Mouse (Mus musculus) forelimb bud, embryonic 11.5 days (tissue): ENCODE results near the gene Ablim1.
A peak's percentile ranks its signal among the peaks of the same experiment; 100 is the strongest.

ENCODE experiments used
- DNase-seq: peaks from one replicate; pipeline ENCODE4 v3.0.0-alpha.2; 2012; ENCODE audit warnings: low read depth, low spot score

The Ablim1 gene

DNA sequence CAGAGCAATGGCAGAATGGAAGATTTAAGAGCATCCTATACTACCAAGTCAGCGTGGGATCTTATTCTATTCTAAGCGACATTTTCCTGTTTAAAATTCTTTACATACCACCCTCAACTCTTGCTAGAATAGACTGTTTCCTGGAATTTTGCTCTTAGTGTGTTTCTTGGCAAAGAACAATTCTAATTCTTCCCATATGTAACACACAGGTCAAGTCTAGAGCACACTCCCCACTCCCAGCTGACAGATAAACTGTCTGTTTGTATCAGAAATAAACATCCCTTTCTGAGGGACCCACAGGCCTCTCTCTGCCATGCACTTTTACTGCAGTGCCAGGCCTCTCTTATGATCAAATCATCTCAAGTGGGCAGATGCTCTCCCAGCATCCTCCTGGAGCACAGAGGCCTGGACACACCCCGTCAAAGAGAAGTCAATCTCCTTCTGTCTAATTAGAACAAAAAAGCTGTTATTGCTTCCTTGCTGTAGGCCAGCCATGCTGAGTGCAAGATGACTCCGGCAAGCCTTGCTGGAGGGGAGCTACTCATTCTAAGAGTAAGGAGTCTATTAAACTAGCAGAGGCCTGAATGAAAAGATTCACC, 211.3 kb downstream of the Ablim1 start:
- DNase-seq, result no peak

DNA sequence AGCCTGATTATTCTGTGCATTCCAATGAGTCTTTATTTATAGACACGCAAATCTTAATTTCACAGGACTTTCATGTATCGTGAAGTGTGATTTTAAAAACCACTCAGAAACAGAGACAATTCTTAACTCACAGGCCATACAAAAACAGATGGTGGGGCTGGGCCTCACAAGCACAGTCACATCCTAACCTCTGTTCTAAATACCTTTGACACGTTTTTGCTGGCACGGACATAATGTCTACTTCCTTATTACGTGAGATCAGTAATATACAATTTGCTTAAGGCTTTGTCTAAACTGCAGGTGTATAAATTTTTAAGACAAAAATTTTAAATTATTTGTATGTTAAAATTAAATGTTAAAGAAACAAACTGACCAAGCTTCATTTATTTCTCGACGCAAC, 212.7 kb downstream of the Ablim1 start:
- DNase-seq, result no peak

DNA sequence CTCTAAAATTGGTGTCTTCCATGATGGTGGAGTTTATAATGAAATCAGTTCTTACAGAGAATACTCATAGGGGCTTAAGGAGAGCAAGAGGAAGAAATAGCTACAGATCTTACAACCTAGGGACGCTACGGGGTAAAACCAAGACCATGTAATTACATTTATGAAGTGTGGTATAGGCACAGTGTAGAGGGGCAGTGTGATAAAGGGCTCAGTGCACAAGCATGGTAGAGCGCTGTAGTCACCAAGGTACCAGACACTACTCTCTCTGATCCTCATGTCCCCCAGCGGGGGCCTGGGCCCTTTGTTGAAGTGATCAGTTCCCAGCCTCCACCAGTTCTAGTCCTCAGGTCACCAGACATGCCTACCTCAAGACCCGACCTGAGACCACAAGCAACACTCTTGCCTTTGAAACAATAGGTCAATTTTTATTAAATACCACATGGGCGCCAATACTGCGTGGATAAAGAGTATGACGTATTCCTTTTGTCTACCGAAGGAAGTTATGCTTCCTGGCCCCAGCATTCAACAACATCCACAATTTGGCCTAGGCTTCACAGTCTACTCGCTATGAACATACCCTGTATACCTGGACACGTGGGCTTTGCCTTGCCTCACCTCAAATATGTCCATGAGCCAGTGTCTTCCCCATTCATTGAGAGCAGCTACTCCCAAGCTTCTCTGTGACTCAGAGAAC, 213.8 kb downstream of the Ablim1 start:
- DNase-seq, result no peak

DNA sequence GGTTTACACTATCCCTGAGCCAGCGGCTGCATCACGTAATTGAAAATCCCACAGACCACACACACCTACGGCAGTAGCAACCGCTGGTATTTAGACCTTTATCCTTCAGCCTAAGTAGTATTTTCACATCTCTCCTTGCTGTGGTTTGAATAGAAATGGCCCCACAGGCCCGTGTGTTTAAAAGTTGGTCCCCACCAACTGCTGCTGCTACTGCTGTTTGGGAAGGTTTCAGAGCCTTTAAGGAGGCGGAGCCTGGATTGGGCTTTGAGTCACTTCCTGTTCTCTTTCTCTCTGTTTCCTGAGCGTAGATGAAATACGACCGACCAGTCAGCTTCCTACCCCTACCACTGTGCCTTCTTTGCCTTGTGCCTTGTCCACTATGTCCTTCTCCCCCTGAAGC, 214.7 kb downstream of the Ablim1 start:
- no peak for DNase-seq

GRCm38 (mm10) chr19:57099094-57099357, 215.7 kb downstream of the Ablim1 start:
- no peak for DNase-seq

- no peak for DNase-seq
Observed at GRCm38 (mm10) chr19:57098241-57099093, 216.3 kb downstream of the Ablim1 start.

DNA sequence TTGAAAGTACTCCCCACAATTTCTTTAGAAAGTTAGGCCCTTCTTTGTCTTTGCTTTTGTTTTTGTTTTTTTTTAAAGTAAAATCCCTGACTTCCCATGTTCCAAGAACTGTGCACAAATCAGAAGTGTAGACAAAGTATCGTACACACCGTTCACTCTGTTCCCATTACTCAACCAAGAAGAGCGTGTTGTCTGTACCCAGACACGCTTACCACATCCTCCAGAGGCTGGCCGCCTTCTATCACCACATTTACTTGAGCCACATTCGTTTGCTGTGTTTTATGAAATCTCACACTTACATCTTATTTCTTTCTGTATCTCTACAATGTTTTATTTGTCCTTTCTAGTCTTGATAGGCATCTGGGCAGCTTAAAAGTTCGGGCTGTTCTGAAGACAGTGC, 219.4 kb downstream of the Ablim1 start:
- DNase-seq, result no peak

GRCm38 (mm10) chr19:57093698-57094004, 221.1 kb downstream of the Ablim1 start:
- no peak for DNase-seq

- DNase-seq, result no peak
Observed at GRCm38 (mm10) chr19:57092958-57093697, 221.6 kb downstream of the Ablim1 start.

GRCm38 (mm10) chr19:57091278-57091677, 223.4 kb downstream of the Ablim1 start:
- no peak for DNase-seq

GRCm38 (mm10) chr19:57088804-57089369, 225.8 kb downstream of the Ablim1 start:
- DNase-seq, result no peak

DNA sequence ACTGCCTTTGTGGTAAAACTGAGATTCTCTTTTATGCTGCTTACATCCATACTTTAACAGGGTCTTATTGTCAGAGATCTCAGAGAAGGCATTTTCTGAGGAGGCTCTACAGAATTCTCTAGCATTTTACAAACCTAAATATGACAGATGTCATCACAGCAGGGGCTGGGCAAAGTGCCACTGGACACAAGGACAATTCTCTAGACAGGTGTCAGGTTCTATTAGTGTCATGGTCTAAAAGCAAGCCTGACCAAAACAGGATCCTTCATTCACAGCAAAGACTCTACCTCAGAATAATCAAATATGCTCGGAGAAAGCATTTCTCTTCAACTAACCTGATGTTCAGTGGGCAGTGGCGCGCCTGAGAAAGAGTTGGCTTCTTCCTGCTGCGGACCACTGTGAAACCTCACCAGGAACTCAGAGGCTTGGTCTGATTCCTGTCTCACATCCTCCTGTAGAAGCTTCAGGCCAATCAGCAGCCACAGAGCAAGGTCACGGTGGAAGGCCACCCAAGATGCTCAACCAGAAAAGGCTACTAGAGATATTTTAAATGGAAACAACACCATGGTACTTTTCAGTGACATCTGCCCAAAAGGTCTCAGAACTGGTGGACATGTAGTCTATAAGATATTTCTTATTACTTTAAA, 230.1 kb downstream of the Ablim1 start:
- DNase-seq, result no peak

DNA sequence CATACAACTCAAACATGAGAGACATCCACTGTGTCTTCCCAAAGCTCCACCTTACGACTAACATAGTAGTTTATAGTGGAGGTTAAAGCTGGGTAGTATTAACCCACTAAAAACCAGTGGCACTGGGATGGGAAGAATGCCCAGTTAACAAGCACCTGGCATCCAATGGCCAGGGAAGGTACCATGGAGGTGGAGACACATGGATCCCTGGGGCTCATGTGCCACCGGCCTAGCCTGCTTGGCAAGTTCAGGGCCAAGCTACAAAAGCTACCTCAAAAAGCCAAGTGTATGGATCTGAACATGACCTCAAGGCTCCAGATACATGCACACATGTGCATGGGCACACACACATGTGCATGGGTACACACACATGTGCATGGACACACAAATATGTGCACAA, 230.8 kb downstream of the Ablim1 start:
- no peak for DNase-seq

DNA sequence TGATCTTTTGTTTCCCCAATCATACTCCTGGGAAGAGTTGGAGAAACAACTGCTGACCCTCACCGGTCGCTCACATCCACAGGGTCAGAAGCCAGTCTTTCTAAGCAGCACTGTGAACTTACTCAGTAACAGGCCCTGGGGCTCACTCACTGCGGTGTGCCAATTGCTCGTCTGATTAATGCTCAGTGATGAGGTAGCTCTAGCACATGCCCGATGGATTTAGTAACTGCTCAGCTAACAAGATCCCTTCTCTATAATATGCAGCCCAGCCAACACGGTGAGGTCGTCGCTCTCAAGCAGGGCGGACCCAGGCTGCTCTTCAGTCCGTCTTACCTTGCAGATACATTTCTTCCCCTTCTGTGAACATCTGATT, 231.6 kb downstream of the Ablim1 start:
- DNase-seq, result no peak

GRCm38 (mm10) chr19:57082454-57083182, 232.1 kb downstream of the Ablim1 start:
- DNase-seq, result no peak

DNA sequence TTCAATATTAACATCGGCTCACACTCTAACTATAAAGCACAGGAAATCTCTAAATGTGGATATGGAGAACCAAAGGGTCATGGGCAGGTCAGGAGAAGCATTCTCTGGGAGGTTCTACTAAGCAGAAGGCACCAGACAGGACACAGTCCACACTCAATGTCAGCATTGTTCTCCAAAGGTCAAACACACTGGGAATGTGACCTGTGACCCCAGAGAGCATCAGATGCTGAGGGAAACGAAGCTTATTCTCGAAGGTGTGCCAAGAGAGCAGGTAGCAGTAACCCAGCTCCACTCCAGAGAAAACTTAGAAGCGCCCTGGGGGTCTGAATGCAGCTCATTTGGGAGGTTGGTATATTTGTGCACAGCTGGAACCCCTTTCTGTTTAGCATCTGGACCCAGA, 233.2 kb downstream of the Ablim1 start:
- peak; percentile 47 for DNase-seq

DNA sequence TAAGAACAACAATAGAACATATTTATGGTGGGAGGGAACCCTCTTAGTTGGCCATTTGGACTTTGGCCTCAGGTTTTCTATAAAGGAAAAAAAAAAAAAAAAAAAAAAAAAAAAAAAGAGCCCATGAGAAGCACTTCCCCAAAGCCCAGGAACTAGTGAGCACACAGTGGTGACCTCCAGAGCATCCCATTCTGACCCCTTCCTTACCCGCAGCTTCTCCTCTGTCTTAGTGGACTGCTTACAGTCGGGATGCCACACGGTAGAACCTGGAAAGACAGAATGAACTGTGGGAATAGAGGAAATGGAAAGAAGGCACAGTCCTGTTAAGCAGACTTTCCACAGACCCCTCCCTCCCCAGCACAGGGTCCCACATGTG, 235.1 kb downstream of the Ablim1 start:
- no peak for DNase-seq

DNA sequence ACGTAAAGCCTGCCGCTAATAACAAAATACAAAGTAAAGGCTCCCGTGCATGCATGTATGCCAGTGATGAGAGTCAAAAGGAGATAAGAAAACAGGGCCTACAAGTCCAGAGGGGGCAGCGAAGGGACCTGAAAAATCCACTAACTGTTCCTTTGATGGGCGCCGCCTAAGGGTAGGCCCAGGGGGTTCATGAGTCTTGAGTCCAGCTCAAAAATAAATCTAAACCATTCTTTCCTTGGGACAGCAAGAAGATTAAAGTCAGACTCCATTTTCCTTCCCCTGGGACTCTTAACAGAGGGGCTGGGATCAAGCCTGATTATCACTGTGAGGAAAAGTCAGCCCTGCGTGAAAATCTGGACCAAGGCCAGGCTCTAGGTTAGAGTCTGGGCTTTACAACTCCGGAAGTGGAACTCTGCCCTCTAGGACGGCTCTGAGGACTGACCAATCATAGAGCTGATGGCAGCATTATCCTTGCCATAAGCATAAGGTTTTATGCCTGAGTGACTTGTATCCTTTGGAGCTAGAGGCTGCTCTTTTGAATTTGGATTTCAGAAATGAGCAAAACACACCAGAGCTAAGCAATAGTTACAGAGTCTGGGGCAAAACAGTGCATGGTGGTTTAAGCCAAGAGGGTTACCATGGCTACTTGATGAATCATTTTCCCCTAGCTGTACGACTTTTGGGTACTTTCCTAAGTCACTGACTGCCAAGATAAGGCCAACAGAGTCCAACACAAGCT, 235.7 kb downstream of the Ablim1 start:
- no peak for DNase-seq

- no peak for DNase-seq
Observed at GRCm38 (mm10) chr19:57077826-57078699, 236.7 kb downstream of the Ablim1 start.
